Mouse (Mus musculus) small intestine, adult 10 weeks (tissue): ENCODE data around the gene Rpl7a. TPM values are rescaled to one million over a fixed set of nuclear protein-coding genes. Genes with fewer than 3 reads are reported as not detected.

Experiments
- polyA plus RNA-seq: library from polyadenylated mRNA; stranded (reverse); fragments of 350-450 nt; fragmentation: Illumina TruSeq; extraction: RNeasy Lipid Tissue Mini Kit (QIAGEN cat#74804); gene quantifications from one replicate; pipeline ENCODE4 v1.2.3, GENCODE M21; 2014; ENCODE audit warnings: low replicate concordance

Gene Rpl7a
- 33.3 TPM for polyA plus RNA-seq

GRCm38 (mm10) chr2:26910124-26910993 lies at the start of gene Rpl7a, which contains the start of gene Med22:
TSS of gene Rpl7a (plus strand) at chr2:26910764.
TSS of gene Med22 (minus strand) at chr2:26910677.

GRCm38 (mm10) chr2:26864879-26865278 lies 45.7 kb upstream of the Rpl7a start, which contains the start of gene Abo:
TSS of gene Abo (minus strand) at chr2:26864979.

GRCm38 (mm10) chr2:26902467-26903220 lies 7.9 kb upstream of the Rpl7a start, which contains the start of gene Surf6:
TSS of gene Surf6 (minus strand) at chr2:26902879.

GRCm38 (mm10) chr2:26915927-26916728 lies 5.6 kb downstream of the Rpl7a start, which contains the start of the genes Surf2 and Surf1:
TSS of gene Surf2 (plus strand) at chr2:26916367.
TSS of gene Surf1 (minus strand) at chr2:26916530.

GRCm38 (mm10) chr2:26933304-26934055 lies 22.9 kb downstream of the Rpl7a start, which contains the start of the genes Surf4 and Stkld1:
TSS of gene Surf4 (minus strand) at chr2:26933928.
TSS of gene Stkld1 (plus strand) at chr2:26934047.

Other genes starting within 250 kb of the Rpl7a start
- gene Lcn4, start 239.5 kb upstream of the Rpl7a start, polyA plus RNA-seq, result not detected
- gene Abo, start 45.8 kb upstream of the Rpl7a start, polyA plus RNA-seq, result not detected
- gene Surf6, start 7.9 kb upstream of the Rpl7a start, polyA plus RNA-seq, result 5.5 TPM
- gene Med22, start 87 bp upstream of the Rpl7a start, polyA plus RNA-seq, result 5.4 TPM
- 3.6 TPM for gene Surf2, start 5.6 kb downstream of the Rpl7a start, polyA plus RNA-seq
- gene Surf1, start 5.8 kb downstream of the Rpl7a start, polyA plus RNA-seq, result 21.3 TPM
- 186 TPM for gene Surf4, start 23.2 kb downstream of the Rpl7a start, polyA plus RNA-seq
- not detected for gene Stkld1, start 23.3 kb downstream of the Rpl7a start, polyA plus RNA-seq
- gene Rexo4, start 53.6 kb downstream of the Rpl7a start, polyA plus RNA-seq, result 56.6 TPM
- not detected for gene Adamts13, start 62.7 kb downstream of the Rpl7a start, polyA plus RNA-seq
- gene Cacfd1, start 99.2 kb downstream of the Rpl7a start, polyA plus RNA-seq, result 14.2 TPM
- not detected for gene Slc2a6, start 117.2 kb downstream of the Rpl7a start, polyA plus RNA-seq
- gene Mymk, start 161.4 kb downstream of the Rpl7a start, polyA plus RNA-seq, result not detected
- not detected for gene Adamtsl2, start 168.6 kb downstream of the Rpl7a start, polyA plus RNA-seq
- gene Fam163b, start 231.7 kb downstream of the Rpl7a start, polyA plus RNA-seq, result not detected